Mouse (Mus musculus) forebrain, postnatal 0 days (tissue): Measurements from ENCODE around the gene Faim. TPM values are rescaled to one million over a fixed set of nuclear protein-coding genes. Genes with fewer than 3 reads are reported as not detected.

Source experiments
- ATAC-seq: fragments of 200-750 bp; cut with Nextera tagmentation; 2 replicates; pipeline ENCODE4 v1.8.0; 2017; ENCODE audit warnings: mild to moderate bottlenecking, moderate library complexity
- DNase-seq: peaks from one replicate; pipeline ENCODE4 v3.0.0-alpha.2; 2015
- H3K27ac ChIP-seq: fragments of 300-500 bp; sonication (generic); 2 replicates; pipeline ENCODE4 v1.5.1; 2014; ENCODE audit warnings: low read depth, mild to moderate bottlenecking, antibody characterized with exemption, low read length, moderate library complexity, mixed read lengths
- H3K27me3 ChIP-seq: fragments of 300-500 bp; sonication (generic); 2 replicates; pipeline ENCODE4 v1.6.1; 2014; ENCODE audit warnings: mild to moderate bottlenecking, low read length, mixed read lengths; ENCODE audit not compliant: insufficient read depth
- H3K36me3 ChIP-seq: fragments of 300-500 bp; sonication (generic); 2 replicates; pipeline ENCODE4 v1.6.1; 2014; ENCODE audit warnings: mild to moderate bottlenecking, moderate library complexity; ENCODE audit not compliant: insufficient read depth
- H3K4me1 ChIP-seq: fragments of 300-500 bp; sonication (generic); 2 replicates; pipeline ENCODE4 v1.6.1; 2014; ENCODE audit warnings: antibody characterized with exemption; ENCODE audit not compliant: insufficient read depth
- H3K4me2 ChIP-seq: fragments of 300-500 bp; sonication (generic); 2 replicates; pipeline ENCODE4 v1.6.1; 2014; ENCODE audit warnings: low read depth, mild to moderate bottlenecking, moderate library complexity
- H3K4me3 ChIP-seq: fragments of 300-500 bp; sonication (generic); 2 replicates; pipeline ENCODE4 v1.5.1; 2014; ENCODE audit warnings: low read depth, low read length, mixed read lengths
- H3K9ac ChIP-seq: fragments of 300-500 bp; sonication (generic); 2 replicates; pipeline ENCODE4 v1.6.1; 2014; ENCODE audit warnings: mild to moderate bottlenecking
- H3K9me3 ChIP-seq: fragments of 300-500 bp; sonication (generic); 2 replicates; pipeline ENCODE4 v1.6.1; 2016; ENCODE audit warnings: low read length
- CTCF ChIP-seq: sonication (generic); IDR thresholded peaks from 2 replicates; pipeline ENCODE4 v1.5.1; 2016; ENCODE audit warnings: antibody characterized with exemption, control low read depth, low read depth
- WGBS: fragments of 180-500 bp; shearing (Covaris S2); extraction: QIAGEN DNeasy Blood & Tissue Kit; methylation state at CpG from one replicate; pipeline ENCODE4 v1.1.7; 2014; 5-methylcytosine and 5-hydroxymethylcytosine counted together
- polyA plus RNA-seq: library from polyadenylated mRNA; unstranded; fragments of >200 nt; fragmentation: Nextera tagmentation; extraction: Ambion mirVana; gene quantifications from 2 replicates; pipeline ENCODE4 v1.2.1, GENCODE M21; 2015
- total RNA-seq: library from RNA; depleted of rRNA; stranded (reverse); fragments of >200 nt; gene quantifications from 2 replicates; pipeline ENCODE4 v1.2.3, GENCODE M21; 2014

The Faim gene
- total and polyA plus RNA-seq, 2 experiments from 2014 or later: 50.7 to 106 TPM

- Histone ChIP-seq H3K4me1 (no peaks in the 10 kb centered on the region), H3K4me3 (no peak overlapping the region), H3K9me3 (no peaks in the 10 kb centered on the region), H3K27ac (no peak overlapping the region), H3K4me2 (no peak overlapping the region), H3K9ac (no peak overlapping the region), H3K36me3 (peaks cover 26% of the 10 kb centered on the region), H3K27me3 (no peaks in the 10 kb centered on the region)
- WGBS: 61% methylated on average over 9 of the region's 9 CpGs
- TF ChIP-seq CTCF: no peak
- peak; percentile 20 for DNase-seq
- peak; percentile 76 for ATAC-seq
Measured at GRCm38 (mm10) chr9:98999881-99000339, 13.7 kb downstream of the Faim start.

DNA sequence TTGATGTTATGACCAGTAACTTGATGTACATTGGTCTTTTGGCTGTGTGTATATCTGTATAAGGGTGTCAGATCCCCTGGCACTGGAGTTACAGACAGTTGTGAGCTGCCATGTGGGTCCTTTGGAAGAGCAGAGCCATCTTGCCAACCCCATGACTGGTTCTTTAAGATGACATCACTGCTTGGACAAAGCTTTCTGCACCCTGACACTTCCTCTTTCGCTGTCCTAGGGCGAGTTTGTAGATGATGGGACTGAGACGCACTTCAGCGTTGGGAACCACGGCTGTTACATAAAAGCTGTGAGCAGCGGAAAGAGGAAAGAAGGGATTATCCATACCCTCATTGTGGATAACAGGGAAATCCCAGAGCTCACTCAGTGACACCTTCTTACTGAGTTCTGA, 15.2 kb downstream of the Faim start:
- no peak overlapping the region for H3K27ac ChIP-seq
- ATAC-seq (no peak), DNase-seq (no peak)
- no peak overlapping the region for H3K4me3 ChIP-seq
- no peaks in the 10 kb centered on the region for H3K4me1 ChIP-seq
- WGBS: 85% methylated on average over 6 of the region's 6 CpGs
- no peak for TF ChIP-seq CTCF
- no peaks in the 10 kb centered on the region for H3K27me3 ChIP-seq
- H3K9me3 ChIP-seq: no peaks in the 10 kb centered on the region
- no peak overlapping the region for H3K9ac ChIP-seq
- peaks cover 34% of the 10 kb centered on the region for H3K36me3 ChIP-seq
- no peak overlapping the region for H3K4me2 ChIP-seq

- Histone ChIP-seq H3K36me3 (peaks cover 8% of the 10 kb centered on the region), H3K9ac (no peak overlapping the region), H3K27me3 (no peaks in the 10 kb centered on the region), H3K27ac (no peak overlapping the region), H3K9me3 (no peaks in the 10 kb centered on the region), H3K4me1 (no peaks in the 10 kb centered on the region), H3K4me3 (no peak overlapping the region), H3K4me2 (no peak overlapping the region)
- no peak for ATAC-seq
- 88% methylated on average over 12 of the region's 12 CpGs for WGBS
- no peak for DNase-seq
- no peak for TF ChIP-seq CTCF
Measured at GRCm38 (mm10) chr9:99009069-99009897, 23.1 kb downstream of the Faim start.

- Histone ChIP-seq H3K9ac (no peak overlapping the region), H3K4me2 (no peak overlapping the region)
- 97% methylated on average over 3 of the region's 3 CpGs for WGBS
Measured at GRCm38 (mm10) chr9:99009898-99010199, 23.7 kb downstream of the Faim start.

DNA sequence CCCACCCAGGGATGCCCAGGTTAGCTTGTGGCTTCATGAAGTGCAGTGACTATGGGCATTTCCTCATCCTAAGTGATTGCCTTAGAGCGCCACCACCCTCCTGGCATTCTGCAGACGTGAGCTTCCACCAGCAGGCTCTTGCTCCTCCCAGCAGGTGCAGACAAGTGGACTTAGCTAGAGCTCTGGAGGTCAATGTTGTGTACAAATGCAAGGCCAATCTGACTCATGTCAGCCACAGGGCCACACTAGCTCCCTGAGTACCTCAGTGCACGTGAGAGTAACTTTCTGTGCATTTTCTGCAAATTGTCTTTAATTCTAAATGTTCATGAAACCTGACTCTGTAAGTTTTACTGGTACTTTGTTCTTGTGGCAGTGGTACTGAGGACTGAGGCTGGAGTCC, 30.1 kb downstream of the Faim start:
- no peak overlapping the region for H3K4me3 ChIP-seq
- ATAC-seq (no peak), DNase-seq (no peak)
- H3K9me3 ChIP-seq: no peaks in the 10 kb centered on the region
- H3K27me3 ChIP-seq: no peaks in the 10 kb centered on the region
- WGBS: 73% methylated on average over 3 of the region's 3 CpGs
- TF ChIP-seq CTCF: no peak
- no peak overlapping the region for H3K4me2 ChIP-seq
- H3K9ac ChIP-seq: no peak overlapping the region
- H3K36me3 ChIP-seq: no peaks in the 10 kb centered on the region
- H3K27ac ChIP-seq: no peak overlapping the region
- H3K4me1 ChIP-seq: no peaks in the 10 kb centered on the region

More at GRCm38 (mm10) chr9:99009898-99010199, 23.7 kb downstream of the Faim start:
- Histone ChIP-seq H3K27me3 (no peaks in the 10 kb centered on the region), H3K9me3 (no peaks in the 10 kb centered on the region), H3K27ac (no peak overlapping the region), H3K36me3 (peaks cover 8% of the 10 kb centered on the region), H3K4me1 (no peaks in the 10 kb centered on the region), H3K4me3 (no peak overlapping the region)
- ATAC-seq (no peak), DNase-seq (no peak)
- TF ChIP-seq CTCF: no peak

- Histone ChIP-seq H3K4me1 (no peaks in the 10 kb centered on the region), H3K9ac (no peak overlapping the region), H3K4me3 (no peak overlapping the region), H3K36me3 (no peaks in the 10 kb centered on the region), H3K9me3 (no peaks in the 10 kb centered on the region), H3K27me3 (no peaks in the 10 kb centered on the region), H3K4me2 (no peak overlapping the region), H3K27ac (no peak overlapping the region)
- ATAC-seq (no peak), DNase-seq (peak; percentile 35)
- TF ChIP-seq CTCF: no peak
- WGBS: 66% methylated on average over 3 of the region's 3 CpGs
Measured at GRCm38 (mm10) chr9:99016759-99017158, 30.6 kb downstream of the Faim start.

GRCm38 (mm10) chr9:99017679-99018078, 31.5 kb downstream of the Faim start:
- WGBS: 68% methylated on average over 6 of the region's 6 CpGs
- Histone ChIP-seq H3K4me1 (no peaks in the 10 kb centered on the region), H3K36me3 (no peaks in the 10 kb centered on the region), H3K4me2 (no peak overlapping the region), H3K27me3 (no peaks in the 10 kb centered on the region), H3K4me3 (no peak overlapping the region), H3K9ac (no peak overlapping the region), H3K9me3 (no peaks in the 10 kb centered on the region), H3K27ac (no peak overlapping the region)
- ATAC-seq (no peak), DNase-seq (no peak)
- TF ChIP-seq CTCF: no peak
